Mouse (Mus musculus) induced T-regulatory cell, adult 2 months (primary cell): ENCODE results near the gene Gata2.

Experiments used
- DNase-seq: peaks from one replicate; pipeline ENCODE4 v3.0.0-alpha.2; 2012; ENCODE audit warnings: low read depth

Gene Gata2

DNA sequence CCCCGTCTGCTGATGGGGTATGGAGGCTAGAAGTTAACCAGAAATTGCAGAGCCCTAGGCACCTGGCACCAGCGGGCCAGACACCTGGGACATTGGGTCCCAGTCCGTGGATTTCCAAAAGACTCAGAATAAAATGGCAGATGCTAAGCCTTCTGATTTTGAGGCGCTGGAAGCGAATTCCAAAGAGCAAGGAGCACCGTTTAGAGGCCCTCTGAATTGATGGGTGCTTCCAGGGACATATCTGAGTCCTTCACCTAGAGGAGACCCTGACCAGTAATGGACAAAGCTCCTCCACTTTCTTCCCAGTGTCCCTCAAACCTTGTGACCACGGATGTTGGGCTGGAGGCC lies 1.3 kb downstream of the Gata2 start:
- no peak for DNase-seq

DNA sequence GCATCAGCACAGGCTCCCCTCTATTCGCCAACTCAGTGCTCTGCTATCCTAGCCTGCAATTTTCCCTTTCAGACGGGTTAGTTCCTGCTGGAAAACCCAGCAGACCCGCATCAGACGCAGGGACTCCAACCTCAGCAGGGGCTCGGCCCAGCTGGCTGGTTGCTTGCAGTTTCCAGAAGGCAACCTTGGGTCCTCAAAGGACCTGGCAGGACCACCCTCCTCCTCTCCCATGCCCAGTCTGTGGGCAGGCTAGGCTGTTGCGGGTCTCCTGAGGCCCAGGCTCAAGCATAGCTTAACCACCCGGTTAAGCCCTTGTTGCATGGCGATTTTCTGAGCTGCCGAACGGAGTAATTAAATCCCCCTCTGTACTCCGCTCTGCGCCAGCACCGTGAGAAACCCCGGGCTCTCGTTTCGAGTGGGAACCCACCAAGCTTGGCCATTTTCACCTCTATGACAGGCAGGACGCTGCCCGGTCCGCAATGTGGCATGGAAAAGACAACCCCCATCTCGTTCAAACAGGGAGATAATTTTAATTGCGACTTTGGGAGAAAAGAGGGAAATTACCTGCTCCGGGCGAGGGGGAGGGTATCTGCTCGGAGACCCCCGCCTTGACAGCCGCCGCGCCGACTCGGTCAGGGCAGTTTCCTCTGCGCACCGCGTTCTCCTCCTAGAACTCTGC lies 2.5 kb downstream of the Gata2 start:
- no peak for DNase-seq

DNA sequence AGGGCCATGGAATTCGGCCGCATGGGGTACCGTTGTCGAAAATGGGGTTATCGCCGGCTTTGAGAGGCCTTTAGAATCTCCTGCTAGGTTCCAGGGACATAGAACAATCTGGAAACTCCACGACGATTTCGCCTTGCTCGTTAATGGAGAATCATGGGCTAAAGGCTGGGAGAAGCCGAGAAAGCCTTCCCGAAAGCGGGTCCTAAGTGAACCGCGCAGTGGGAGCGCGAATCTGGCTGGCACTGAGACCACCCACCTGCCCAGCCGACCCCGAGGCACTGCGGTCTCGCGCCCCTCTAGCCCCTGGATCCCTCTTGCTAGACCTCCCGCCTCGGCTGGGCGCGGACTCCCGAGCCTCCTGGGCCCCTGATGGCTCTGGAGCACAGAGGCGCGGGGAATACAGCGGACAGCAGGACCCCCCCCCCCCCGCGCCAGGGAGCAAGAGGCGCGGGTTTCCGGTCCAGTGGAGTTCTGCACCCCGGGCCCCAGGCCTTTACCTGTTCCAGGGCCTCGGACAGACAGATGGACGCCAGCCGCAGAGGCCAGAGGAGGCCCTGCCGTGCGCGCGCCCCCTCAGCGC lies 3.1 kb downstream of the Gata2 start:
- DNase-seq, result no peak

DNA sequence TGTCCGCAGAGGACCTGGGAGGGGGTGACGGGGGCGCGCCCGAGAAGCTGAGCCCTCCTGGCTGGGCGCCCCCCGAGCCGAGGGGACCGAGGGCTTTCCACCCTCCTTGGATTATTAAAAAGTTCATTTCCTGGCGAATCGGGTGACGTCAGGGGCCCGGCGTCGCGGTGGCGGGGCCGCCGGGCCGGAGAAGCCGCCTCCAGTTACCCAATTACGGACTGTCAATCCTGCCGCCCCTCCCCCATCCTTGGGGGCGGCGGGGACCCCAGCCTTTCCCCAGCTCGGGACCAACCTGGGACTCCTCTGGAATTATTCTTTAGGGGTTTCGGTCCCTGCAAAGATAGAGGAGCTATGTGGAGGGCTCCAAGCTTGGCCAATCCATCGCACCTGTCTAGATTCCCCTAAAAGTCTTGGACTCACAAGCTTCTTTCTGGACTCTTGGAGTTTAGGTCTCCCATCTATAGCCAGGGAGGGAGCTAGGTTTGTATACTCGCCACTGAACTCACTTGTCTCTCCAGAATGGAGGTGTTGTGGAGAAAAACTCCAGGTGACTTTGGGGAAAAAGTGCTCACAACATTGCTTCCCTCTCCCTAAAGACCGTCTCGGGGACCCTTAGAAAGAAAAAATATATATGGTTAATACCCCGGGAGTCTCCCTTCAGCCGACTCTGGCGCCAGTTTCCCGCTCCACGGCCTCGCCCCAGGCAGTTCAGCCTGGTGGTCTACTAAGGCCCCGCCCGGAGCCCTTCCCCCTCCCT lies 3.8 kb downstream of the Gata2 start:
- DNase-seq, result no peak

DNA sequence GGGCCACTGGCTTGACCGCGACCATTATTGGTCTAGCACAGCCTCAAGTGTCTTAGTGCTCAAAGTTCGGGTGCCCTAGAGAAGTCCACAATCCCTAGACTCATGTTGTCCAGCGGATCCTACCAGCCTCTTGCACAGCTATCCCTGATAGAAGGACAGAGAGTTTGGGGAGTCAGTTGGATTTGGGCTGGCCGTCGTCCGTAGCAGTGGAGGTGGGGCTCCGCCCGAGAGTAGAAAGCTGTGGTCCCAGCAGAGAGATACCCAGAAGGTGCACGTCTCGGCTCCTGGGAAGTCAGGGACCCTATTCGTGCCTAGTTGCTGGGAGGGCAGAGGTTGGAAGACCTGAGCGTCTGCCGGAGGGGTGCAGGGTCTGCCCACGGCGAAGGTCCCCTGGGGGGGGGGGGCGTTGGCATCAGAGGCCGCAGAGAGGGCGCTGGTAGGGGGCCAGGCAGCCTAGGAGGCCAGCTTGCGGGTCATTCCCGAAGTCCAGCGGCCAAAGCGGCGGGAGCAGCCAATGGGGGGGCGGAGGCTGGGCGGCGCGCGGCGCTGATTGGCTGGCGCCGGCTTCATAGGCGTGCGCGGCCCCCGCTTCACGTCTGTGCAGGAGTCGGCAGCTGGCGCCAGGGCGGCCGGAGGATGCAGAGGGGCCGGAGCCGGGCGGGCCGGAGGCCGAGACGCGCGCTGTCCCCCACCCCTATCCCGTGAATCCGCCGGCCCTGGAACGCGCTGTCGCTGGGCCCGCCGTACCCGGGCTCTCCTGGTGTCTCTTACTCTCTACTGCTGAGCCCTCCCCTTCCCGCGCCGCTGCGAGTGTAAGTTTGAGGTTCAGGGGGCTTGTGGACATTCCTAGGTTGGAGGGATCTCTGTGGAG lies 4.6 kb downstream of the Gata2 start:
- no peak for DNase-seq

GRCm38 (mm10) chr6:88199001-88199717 lies 5.5 kb downstream of the Gata2 start:
- no peak for DNase-seq

DNA sequence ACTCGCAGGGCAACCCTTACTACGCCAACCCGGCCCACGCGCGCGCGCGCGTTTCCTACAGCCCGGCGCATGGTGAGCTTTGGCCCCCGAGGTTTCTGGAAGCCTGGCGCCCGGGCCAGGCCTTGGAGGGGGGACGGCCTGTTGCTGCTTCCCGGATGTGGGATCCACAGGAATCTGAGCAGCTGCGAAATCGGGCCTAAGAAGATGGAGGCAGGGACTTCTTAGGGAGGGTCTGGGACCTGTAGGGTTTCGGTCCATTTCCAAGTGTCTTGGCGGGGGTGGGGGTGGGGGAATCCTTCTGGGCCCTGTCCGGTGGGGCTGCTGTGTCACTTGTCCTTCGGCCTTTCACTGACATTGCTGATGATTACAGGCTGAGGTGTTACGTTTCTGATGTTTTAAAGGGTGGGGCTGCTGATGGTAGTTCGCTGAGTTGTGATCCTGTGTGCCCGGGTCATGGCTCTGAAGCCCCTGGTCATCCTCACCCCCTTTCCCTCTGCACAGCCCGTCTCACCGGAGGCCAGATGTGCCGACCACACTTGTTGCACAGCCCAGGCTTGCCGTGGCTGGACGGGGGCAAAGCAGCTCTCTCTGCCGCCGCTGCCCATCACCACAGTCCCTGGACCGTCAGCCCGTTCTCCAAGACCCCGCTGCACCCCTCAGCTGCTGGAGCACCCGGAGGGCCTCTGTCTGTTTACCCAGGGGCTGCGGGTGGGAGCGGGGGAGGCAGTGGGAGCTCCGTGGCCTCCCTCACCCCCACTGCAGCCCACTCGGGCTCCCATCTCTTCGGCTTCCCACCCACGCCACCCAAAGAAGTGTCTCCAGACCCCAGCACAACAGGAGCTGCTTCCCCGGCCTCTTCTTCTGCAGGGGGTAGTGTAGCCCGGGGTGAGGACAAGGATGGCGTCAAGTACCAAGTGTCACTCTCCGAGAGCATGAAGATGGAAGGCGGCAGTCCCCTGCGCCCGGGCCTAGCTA lies 6.3 kb downstream of the Gata2 start:
- no peak for DNase-seq

- DNase-seq, result no peak
These were observed 7.3 kb downstream of the Gata2 start for GRCm38 (mm10) chr6:88200693-88201609.

- DNase-seq, result no peak
These were observed 8.4 kb downstream of the Gata2 start for GRCm38 (mm10) chr6:88201926-88202700.

DNA sequence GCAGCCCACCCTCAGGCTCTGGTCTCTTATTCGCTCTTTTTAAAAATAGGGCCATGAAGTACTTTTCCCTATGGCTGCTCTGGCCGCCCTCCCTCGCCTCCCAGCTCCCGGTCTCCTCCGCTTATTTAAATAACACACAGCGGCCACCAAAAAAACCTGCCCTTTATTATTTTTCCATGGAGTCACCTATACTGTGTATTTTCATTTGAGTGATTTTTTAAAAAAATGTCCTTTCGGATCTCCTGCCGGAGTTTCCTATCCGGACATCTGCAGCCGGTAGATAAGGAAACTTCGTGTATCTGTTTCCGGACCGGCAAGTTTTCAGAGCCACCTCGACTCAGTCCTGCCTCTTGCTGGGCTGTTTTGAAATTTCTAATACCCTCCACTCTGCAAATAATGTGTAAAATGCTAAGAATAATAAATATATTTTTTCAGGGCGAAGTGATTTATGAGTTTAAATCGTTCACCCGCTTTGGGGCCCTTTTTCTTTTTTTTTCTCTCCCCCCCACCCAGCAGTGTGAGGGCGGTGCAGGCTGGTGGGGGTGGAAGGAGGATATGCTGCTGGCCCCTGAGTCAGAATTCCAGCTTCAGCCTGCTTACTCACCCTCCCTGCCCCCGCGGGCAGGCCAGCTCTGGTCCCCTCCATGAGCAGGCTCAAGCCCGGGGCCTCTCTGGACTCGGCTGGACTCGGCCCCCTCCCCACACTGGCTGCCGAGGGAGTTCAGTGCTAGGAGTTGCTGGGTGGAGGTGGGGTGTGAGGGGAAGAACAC lies 9.4 kb downstream of the Gata2 start:
- no peak for DNase-seq

GRCm38 (mm10) chr6:88203791-88204405 lies 10.2 kb downstream of the Gata2 start:
- no peak for DNase-seq

GRCm38 (mm10) chr6:88204531-88205385 lies 11.1 kb downstream of the Gata2 start:
- DNase-seq, result no peak

- no peak for DNase-seq
These were observed 11.7 kb downstream of the Gata2 start for GRCm38 (mm10) chr6:88205386-88205700.

- DNase-seq, result no peak
These were observed 12.2 kb downstream of the Gata2 start for GRCm38 (mm10) chr6:88205937-88206336.

DNA sequence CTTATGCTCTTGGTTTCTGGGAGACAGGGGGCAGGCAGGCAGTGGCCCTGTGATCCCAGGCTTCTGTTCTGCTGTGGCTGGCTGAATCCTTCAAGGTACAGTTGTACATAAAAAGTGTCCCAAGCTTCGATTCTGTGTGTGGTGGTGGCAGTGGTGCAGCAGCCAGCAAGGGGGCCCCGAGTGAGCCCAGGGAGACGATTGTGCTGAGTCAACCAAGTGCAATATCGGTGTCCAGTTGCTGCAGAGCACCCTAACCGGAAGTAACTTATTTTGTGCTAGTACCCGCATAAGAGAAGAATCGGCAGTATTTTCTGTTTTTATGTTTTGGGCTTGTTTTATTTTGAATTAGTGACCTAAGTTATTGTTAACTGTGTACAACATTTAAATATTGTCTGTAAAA lies 12.9 kb downstream of the Gata2 start:
- DNase-seq, result no peak

DNA sequence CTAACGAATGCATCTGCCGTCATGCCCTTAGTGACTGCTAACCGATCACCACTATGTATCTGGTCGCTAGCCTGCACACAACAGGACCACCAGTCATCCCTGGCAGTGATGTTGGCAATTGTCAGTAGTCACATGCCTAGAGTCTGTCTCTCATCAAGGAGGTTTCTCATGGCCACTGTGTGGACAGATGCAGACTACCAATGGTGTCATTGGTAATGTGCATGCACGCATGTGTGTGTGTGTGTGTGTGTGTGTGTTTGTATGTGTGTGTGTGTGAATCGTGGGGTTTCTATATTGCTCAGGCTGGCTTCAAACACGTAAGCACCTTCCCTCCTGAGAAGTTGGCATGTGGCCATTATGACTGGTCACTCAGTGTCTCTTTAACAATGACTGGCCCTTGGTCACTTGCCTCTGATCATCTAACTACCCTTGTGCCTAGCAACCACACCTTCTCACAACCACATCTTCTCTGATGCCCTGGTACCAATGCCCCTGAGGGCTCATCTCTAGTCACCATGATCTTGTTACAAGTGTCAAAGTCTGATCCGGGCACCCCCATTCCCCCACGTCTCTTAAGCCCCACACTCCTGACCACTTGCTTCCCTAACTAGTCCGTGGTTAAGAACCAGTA lies 13.8 kb downstream of the Gata2 start:
- no peak for DNase-seq
